Mouse (Mus musculus) cerebellum, adult 9-11 months (tissue): ENCODE data around the gene Smpd3.

Experiments
- DNase-seq: peaks from one replicate; pipeline ENCODE4 v3.0.0; 2022

Gene Smpd3

GRCm38 (mm10) chr8:106288732-106289131, 49.1 kb downstream of the Smpd3 start:
- no peak for DNase-seq

DNA sequence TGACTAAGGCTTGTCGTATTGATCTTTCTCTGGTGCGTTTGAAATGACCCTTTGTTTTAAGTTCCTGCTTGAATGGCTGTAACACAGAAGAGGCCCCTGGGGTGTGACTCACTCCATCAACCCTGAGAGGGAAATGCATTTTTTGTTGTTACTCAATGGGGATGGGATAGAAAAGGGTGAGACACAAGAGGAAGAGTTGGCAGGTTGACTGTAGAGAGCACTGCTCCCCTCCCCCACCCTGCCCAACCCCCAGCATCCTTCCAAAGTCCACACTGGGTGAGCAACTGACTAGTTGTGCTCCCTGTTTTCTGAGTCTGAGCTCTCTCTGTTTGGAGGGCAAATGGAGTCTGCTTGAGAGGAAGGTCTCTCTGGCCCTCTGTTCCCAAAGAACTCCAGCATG, 50.3 kb downstream of the Smpd3 start:
- DNase-seq, result no peak

- no peak for DNase-seq
Observed at GRCm38 (mm10) chr8:106280844-106281243, 56.9 kb downstream of the Smpd3 start.

DNA sequence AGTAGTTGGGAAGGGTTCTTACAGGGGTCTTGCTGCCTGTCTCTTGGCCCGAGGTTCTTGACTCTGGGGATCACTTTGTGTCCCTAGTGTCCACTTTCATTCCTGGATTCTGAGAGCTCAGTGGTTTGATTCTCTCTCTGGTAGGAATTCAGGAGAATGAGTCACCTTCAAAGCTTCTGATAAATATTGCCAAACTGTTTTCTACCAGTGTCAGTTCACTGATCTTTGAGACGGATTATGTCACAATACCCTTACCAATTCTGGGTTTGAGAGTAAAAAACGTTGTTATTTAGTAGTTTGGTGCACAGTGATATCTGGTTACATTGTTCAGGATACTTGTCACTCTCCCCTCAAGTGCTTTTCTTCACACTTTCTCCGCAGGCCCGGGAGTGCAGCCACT, 57.6 kb downstream of the Smpd3 start:
- DNase-seq, result no peak

DNA sequence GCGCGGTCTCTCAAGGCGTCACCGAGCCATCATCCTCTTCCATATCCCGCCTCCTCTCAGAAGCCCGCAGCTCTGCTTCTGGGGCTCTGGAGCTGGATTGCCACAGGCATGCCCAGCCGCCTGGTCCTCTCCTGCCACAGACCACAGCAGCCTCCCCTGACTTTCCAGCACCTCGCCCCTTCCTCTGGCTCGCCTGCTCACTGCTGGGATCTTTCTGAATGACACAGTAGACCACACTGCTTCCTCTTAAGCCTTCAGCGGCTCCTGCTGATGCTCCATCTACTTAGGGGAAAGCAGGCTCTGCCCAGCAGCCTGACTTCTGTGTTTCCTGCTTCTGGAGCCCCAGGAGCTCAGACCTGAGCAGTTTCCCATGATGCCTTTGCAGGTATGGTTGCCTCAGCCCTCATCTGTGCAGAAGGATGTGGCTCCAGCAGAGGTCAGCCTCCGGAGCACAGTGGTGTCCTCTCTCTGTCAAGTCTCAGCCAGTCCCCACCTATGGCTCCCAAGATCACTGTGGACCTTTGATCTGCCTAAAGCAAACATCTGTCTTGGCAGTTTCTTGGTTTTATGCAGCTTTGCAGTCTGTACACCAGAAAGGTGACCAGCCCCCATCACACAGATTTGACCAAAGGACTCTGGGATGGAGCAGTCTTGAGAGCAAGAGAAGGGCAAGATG, 59.3 kb downstream of the Smpd3 start:
- DNase-seq, result no peak

- no peak for DNase-seq
Observed at GRCm38 (mm10) chr8:106276709-106277317, 61.0 kb downstream of the Smpd3 start.

GRCm38 (mm10) chr8:106273468-106273867, 64.3 kb downstream of the Smpd3 start:
- DNase-seq, result no peak

DNA sequence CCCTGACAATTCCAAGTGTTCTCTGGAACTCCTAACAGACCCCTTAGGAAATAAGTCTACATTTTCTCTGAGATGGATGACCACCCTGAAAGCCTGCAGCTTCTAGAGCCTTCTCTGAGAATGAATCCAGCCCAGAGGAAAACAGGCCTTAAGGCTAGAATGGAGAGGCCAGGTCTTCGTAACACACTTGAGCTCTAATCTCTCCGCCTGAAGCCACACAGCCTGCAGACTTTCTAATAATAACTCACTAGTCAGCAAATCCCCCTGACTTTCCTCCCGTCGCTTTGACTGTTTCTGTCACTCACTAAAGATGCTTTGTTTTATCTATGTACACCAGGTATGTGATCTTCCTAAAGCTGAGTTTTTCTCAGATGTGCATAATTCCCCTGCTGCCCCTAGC, 66.4 kb downstream of the Smpd3 start:
- DNase-seq, result no peak

DNA sequence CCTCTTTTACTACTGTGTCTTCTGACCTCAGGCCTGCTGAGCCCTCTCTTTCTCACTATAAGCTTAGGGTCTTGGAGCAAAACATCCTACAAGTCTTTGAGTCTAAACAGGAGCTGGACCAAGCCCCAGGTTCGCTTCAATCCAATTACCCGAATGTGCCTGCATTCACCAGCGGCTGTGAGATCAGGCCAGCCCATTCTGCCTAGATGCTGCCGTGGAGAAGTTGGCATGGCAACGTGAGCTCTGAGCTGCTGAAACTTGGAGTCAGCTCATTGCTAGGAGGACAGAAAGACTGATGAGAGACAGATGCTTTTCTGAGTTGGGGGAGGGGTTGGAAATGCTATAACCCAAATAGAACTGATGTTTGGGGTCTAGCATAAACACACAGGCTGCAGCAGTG, 67.0 kb downstream of the Smpd3 start:
- DNase-seq, result no peak

DNA sequence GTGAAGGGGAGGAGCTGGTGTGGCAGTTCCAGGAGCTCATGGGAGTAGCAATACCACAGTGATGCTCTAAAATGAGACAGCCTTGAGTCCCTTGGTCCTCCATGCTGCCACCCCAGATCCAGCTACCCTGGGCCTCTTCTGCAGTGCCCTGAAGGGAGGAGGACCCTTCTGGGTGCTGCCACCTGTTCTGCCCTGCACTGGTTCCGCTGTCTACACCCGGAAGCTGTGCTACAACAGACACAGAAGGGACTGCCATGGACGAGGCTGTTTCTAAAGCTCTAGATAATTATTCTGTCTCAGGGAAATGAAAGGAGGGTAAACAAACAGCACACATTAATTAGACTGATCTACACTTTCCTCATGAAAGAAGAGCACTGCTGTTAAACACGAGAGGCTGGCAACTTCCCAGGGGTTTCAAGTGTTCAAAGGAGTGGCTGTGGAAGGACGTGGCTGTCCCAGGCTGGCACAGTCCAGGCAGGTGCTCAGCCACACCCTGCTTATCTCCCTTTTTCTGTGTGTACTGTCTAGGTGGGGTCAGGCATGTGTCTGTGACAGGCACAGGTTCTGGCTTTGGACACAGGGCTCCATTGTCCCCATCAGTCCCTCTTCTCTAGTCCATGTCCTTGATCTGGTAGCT, 69.0 kb downstream of the Smpd3 start:
- no peak for DNase-seq

GRCm38 (mm10) chr8:106265398-106265797, 72.4 kb downstream of the Smpd3 start:
- no peak for DNase-seq

- no peak for DNase-seq
Observed at GRCm38 (mm10) chr8:106263928-106264327, 73.9 kb downstream of the Smpd3 start.

DNA sequence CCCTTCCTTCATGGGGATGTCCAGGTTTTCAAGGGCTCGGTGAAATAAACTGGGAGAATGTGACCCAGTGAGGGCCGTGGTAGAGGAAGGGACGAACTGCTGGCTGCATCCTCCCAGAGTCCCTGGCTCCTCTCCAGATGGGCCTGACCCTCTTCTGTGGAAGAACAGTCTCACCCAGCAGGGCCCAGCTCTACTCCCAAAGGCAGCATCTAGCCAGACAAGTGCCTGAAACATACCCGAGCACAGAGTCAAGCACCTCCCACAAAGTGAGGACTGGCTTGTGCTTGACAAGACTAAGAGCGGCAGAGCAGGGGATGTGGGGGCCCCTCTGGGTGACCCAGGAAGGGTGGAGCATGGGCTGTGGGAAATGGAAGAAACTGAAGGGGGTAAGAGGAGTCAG, 75.4 kb downstream of the Smpd3 start:
- no peak for DNase-seq

GRCm38 (mm10) chr8:106260894-106261293, 76.9 kb downstream of the Smpd3 start:
- no peak for DNase-seq

GRCm38 (mm10) chr8:106259579-106260255, 78.1 kb downstream of the Smpd3 start:
- DNase-seq, result peak; percentile 78

DNA sequence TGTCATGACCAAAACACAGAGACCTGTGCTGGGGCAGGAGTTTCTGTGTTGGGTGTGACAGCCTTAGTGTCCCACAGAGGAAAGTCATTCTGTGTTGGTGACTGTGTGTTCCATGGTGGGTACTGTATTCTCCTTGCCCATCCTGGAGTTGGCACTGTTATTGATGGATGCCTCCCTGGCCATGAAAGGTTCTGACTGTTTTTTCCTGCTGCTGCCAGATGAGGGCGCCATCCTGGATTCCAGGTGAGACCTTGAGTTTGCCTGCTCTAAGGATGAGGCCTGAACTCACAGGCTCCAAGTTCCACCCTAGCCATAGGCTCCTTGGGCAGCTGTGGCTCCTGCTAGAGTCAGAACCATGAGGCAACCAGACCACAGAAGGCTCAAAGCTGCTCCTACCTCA, 79.6 kb downstream of the Smpd3 start:
- DNase-seq, result peak; percentile 30

GRCm38 (mm10) chr8:106250186-106250585, 87.6 kb downstream of the Smpd3 start:
- no peak for DNase-seq

DNA sequence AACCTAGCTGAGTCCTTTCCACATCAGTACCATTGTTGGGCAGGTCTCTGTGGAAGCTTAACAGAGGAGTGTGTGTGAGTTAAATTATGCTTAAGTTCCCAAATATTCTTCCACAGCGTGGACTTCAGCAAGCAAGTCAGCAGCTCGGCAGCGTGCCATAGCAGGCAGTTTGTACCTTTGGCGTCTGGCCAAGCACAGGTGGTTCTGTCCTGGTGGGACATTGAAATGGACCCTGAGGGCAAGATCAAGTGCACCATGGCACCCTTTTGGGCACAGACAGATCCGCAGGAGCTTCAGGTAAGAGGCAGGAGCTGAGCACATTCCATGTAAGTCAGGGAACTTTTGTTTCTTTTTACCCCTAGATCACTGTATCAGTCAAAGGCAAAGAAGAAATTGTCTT, 100.7 kb downstream of the Smpd3 start:
- peak; percentile 25 for DNase-seq

DNA sequence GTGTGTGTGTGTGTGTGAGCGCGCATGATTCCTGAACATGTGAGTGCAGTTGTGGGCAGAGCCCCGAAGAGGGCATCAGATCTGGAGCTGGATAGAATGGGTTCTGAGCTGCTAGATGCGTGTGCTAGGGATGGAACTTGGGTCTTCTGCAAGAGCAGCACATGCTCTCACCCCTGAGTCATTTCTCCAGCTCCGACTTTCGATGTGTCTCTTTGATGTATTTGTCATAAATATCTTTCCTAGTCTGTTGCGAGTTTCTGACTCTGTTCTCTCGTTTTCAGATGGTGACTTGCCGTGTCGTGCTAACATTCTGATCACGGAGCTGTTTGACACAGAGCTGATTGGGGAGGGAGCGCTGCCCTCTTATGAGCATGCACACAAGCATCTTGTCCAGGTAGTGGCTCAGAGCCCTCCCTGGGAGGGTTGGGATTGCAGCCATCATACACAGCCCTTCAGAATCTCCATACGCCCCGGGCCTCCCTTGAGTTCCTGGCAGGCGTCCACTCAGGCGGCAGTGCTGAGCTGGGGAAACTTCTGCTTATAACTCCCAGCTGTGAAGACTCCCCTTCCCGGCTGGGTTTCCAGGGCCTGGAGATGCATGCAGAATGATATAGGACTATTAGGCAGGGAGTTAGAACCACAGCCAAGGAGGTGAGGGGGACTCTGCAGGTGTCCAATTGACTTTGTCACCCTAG, 103.1 kb downstream of the Smpd3 start:
- DNase-seq, result no peak

DNA sequence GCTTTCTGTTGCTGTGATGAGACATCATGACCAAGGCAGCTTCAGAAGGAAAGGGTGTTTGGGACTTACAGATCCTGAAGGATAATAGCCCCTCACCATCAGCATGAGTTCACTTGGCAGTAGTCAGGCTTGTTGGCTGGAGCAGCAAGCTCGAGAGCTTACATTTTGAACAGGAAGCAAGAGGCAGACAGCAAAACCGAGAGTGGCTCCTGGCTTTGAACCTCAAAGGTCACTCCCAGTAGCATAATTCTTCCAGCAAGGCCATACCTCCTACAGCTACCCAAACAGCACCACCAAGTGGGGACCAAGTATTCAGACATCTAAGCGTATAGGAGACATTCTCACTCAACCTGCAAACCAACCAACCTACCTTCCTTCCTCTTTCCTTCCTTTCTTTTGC, 105.0 kb downstream of the Smpd3 start:
- no peak for DNase-seq

DNA sequence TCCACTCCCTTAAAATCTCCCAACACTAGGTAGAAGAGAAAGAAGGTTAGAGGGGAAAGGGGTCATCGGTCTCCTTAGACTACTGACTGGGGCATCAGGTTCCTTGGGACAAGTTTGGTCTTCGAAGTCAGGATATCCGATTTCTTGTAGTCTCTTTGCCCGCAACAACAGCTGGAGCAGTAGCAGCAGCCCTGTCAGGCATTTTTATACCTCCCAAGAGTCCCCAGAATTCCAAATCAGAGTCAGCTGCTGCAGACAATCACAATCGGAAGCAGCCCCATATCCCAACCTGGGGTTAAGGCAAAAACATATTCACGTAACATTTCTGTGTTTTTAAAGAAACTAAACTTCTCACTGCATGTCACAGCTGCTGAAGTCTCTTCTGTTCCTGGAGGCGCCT, 106.3 kb downstream of the Smpd3 start:
- DNase-seq, result no peak

DNA sequence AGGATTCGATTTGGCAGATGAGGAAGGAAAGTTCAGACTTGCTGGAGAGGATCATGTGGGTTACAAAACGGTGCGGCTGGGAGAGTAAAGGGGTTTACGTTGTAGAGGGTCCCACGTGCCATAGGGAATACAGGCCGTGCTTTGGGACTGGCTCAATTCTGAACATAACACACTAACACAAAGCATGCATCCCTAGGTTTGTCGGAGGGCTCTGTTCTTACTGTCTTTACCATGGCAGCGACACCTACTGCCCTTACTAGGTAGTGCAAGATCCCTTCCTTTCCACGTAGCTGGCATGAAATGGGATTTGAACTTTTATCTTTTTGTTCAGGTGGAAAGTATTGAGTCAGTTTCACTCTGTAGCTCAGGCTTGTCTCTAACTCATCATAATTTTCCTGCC, 111.2 kb downstream of the Smpd3 start:
- DNase-seq, result peak; percentile 44

DNA sequence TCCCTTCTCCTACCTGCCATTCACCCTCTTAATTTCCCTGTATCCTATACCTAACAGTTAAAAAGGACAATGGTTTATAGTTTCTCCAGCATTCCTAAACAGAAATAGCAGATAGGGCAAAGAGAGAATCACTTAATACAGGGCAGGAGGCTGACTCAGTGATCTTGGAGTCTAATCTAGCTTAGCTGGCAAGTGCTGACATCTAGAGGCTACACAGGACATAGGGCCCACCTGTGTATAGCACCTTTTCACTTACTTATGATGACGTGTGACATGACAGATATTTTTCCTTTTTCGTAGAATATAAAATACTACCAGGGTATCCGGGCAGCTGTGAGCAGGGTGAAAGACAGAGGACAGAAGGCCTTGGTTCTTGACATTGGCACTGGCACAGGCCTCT, 118.2 kb downstream of the Smpd3 start:
- DNase-seq, result no peak
